Mouse (Mus musculus) heart, postnatal 0 days (tissue): ENCODE data around the gene Pcdh9.

Experiments used
- CTCF ChIP-seq: IDR thresholded peaks from 2 replicates; pipeline ENCODE4 v1.5.1; 2016; ENCODE audit warnings: antibody characterized with exemption, control low read depth, low read depth
- EP300 ChIP-seq: IDR thresholded peaks from 2 replicates; pipeline ENCODE4 v1.6.1; 2016; ENCODE audit warnings: antibody characterized with exemption, low read depth

GRCm38 (mm10) chr14:93274767-93275166, 615.7 kb downstream of the Pcdh9 start:
- TF ChIP-seq CTCF = no peak
- no peak for TF ChIP-seq EP300
